Mouse (Mus musculus) limb, embryonic 13.5 days (tissue): ENCODE results near the gene Casp6. TPM values are rescaled to one million over a fixed set of nuclear protein-coding genes. Genes with fewer than 3 reads are reported as not detected.

Experiments used
- ATAC-seq: fragments of 200-750 bp; cut with Nextera tagmentation; 2 replicates; pipeline ENCODE4 v1.8.0; 2017; ENCODE audit warnings: low read depth, moderate number of reproducible peaks, moderate TSS enrichment; ENCODE audit not compliant: low FRiP score
- H3K27ac ChIP-seq: fragments of 300-500 bp; sonication (generic); 2 replicates; pipeline ENCODE4 v1.5.1; 2015; ENCODE audit warnings: inconsistent platforms, mild to moderate bottlenecking, moderate library complexity
- H3K27me3 ChIP-seq: fragments of 300-500 bp; sonication (generic); 2 replicates; pipeline ENCODE4 v1.6.1; 2015; ENCODE audit warnings: mild to moderate bottlenecking, inconsistent platforms
- H3K36me3 ChIP-seq: fragments of 300-500 bp; sonication (generic); 2 replicates; pipeline ENCODE4 v1.6.1; 2015; ENCODE audit warnings: inconsistent platforms, mild to moderate bottlenecking, moderate library complexity
- H3K4me1 ChIP-seq: fragments of 300-500 bp; sonication (generic); 2 replicates; pipeline ENCODE4 v1.6.1; 2015; ENCODE audit warnings: inconsistent platforms
- H3K4me2 ChIP-seq: fragments of 300-500 bp; sonication (generic); replicated peaks from 2 replicates; pipeline ENCODE4 v1.6.1; 2015; ENCODE audit warnings: inconsistent platforms, mild to moderate bottlenecking, moderate library complexity
- H3K4me3 ChIP-seq: fragments of 300-500 bp; sonication (generic); 2 replicates; pipeline ENCODE4 v1.5.1; 2015; ENCODE audit warnings: moderate library complexity, mild to moderate bottlenecking, inconsistent platforms
- H3K9ac ChIP-seq: fragments of 300-500 bp; sonication (generic); 2 replicates; pipeline ENCODE4 v1.6.1; 2015; ENCODE audit warnings: mild to moderate bottlenecking, inconsistent platforms
- H3K9me3 ChIP-seq: fragments of 300-500 bp; sonication (generic); 2 replicates; pipeline ENCODE4 v1.6.1; 2016; ENCODE audit warnings: inconsistent platforms
- WGBS: fragments of 180-500 bp; shearing (Covaris S2); methylation state at CpG from one replicate; pipeline ENCODE4 v1.1.7; 2015; 5-methylcytosine and 5-hydroxymethylcytosine counted together
- polyA plus RNA-seq: library from polyadenylated mRNA; unstranded; fragments of >200 nt; fragmentation: Nextera tagmentation; extraction: Ambion mirVana; gene quantifications from 2 replicates; pipeline ENCODE4 v1.2.1, GENCODE M21; 2015

Gene Casp6
- polyA plus RNA-seq, 1 experiment from 2014 or later = 90.6 TPM

GRCm38 (mm10) chr3:129892003-129892402 is 9.2 kb upstream of the Casp6 start:
- no peak overlapping the region for H3K9ac ChIP-seq
- H3K27ac ChIP-seq = no peak overlapping the region
- H3K4me2 ChIP-seq = no peak overlapping the region
- no peak overlapping the region for H3K4me3 ChIP-seq
- H3K9me3 ChIP-seq = no peaks in the 10 kb centered on the region
- 85% methylated on average over 5 of the region's 5 CpGs for WGBS
- no peaks in the 10 kb centered on the region for H3K27me3 ChIP-seq
- H3K36me3 ChIP-seq = peaks cover 14% of the 10 kb centered on the region
- H3K4me1 ChIP-seq = no peaks in the 10 kb centered on the region
- no peak for ATAC-seq

GRCm38 (mm10) chr3:129893143-129893542 is 8.1 kb upstream of the Casp6 start:
- ATAC-seq = no peak
- no peak overlapping the region for H3K9ac ChIP-seq
- no peak overlapping the region for H3K4me2 ChIP-seq
- H3K9me3 ChIP-seq = no peaks in the 10 kb centered on the region
- H3K27me3 ChIP-seq = no peaks in the 10 kb centered on the region
- peaks cover 14% of the 10 kb centered on the region for H3K36me3 ChIP-seq
- H3K4me1 ChIP-seq = no peaks in the 10 kb centered on the region
- WGBS = 94% methylated on average over 3 of the region's 3 CpGs
- no peak overlapping the region for H3K27ac ChIP-seq
- no peak overlapping the region for H3K4me3 ChIP-seq

DNA sequence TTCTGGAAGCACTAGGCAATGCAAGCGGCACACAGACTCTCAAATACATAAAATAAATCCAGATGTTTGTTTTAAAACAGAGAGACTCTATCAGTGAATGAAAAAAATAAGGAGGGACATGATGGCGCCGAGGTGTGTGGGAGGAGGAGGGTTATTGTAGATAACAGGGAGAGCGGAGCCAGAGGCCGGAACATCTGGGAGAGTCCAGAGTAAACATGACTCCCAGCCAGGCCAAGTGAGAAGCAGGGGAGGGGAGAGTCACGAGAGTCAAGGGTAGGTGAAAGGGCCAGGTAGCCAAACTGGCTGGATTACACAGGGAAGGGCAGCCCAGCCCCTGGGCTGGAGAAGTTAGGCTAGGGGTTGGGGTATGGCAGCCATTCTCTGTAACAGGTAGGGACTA is 4.6 kb upstream of the Casp6 start:
- Histone ChIP-seq H3K9ac (no peak overlapping the region), H3K27ac (no peak overlapping the region), H3K36me3 (0 out of 2 replicates have a peak, but pooled peaks cover 4% of the 10 kb centered on the region), H3K4me2 (no peak overlapping the region), H3K27me3 (no peaks in the 10 kb centered on the region), H3K9me3 (no peaks in the 10 kb centered on the region), H3K4me1 (no peaks in the 10 kb centered on the region), H3K4me3 (no peak overlapping the region)
- no peak for ATAC-seq
- WGBS = 52% methylated on average over 6 of the region's 6 CpGs

DNA sequence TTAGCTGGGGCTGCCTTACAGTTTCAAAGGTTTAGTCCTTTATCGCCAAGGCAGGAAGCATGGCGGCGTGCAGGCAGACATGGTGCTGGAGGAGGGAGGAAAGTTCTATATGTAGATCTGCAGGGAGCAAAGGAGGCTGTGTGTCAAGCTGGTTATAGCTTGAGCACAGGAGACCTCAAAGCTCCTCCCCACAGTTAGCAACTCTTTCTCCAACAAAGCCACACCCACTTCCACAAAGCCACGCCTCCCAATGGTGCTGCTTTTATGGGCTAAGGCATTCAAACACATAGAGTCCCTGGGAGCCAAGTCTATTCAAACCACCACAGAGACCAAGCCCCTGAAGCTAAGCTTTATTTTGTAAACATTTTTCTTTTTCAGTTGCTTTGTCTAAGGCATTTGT is 2.3 kb upstream of the Casp6 start:
- Histone ChIP-seq H3K27ac (no peak overlapping the region), H3K4me3 (no peak overlapping the region), H3K4me2 (no peak overlapping the region), H3K9me3 (no peaks in the 10 kb centered on the region), H3K27me3 (no peaks in the 10 kb centered on the region), H3K9ac (no peak overlapping the region), H3K36me3 (no peaks in the 10 kb centered on the region), H3K4me1 (peaks cover 20% of the 10 kb centered on the region)
- 63% methylated on average over 4 of the region's 4 CpGs for WGBS
- no peak for ATAC-seq

DNA sequence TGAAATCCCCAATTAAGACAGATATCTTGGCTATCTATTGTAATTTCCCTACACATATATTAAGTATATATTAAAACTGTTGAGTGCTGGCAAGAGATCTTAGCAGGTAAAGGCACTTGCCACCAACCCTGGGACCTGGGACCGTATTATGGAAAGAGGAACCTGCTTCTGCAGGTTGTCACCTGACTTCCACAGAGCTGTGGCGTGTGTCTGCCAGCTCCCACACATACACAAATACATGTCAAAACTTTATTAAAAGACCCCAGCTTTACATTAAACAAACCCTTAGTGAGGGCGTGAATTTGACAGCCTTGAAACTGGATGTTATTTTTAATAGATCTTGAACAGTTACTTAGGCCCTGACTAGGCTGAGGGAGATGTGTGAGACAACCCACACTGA is 2.1 kb downstream of the Casp6 start:
- no peaks in the 10 kb centered on the region for H3K27me3 ChIP-seq
- no peak overlapping the region for H3K27ac ChIP-seq
- peaks cover 23% of the 10 kb centered on the region for H3K36me3 ChIP-seq
- 90% methylated on average over 3 of the region's 3 CpGs for WGBS
- H3K4me2 ChIP-seq = no peak overlapping the region
- ATAC-seq = no peak
- no peak overlapping the region for H3K4me3 ChIP-seq
- no peak overlapping the region for H3K9ac ChIP-seq
- peaks cover 22% of the 10 kb centered on the region for H3K4me1 ChIP-seq
- H3K9me3 ChIP-seq = no peaks in the 10 kb centered on the region

DNA sequence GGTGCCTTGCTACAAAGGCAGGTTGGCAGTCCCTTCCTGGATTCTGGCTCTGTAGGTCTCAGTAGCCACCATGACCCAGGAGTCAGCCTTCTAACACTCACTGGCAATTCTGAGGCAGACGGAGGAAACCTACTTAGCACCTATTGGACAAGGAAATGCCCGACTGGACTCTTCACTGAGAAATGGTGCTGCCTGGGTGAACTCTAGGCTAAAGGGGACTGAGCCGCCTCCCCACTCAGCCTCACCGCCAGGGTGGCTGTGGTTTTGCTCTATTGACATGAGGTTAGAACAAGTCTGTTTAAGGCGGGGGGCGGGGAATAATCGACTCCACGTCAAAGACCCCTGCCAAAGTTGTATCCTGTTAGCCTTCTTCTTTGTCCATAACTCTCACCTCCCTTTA is 2.6 kb downstream of the Casp6 start:
- no peak for ATAC-seq
- no peak overlapping the region for H3K27ac ChIP-seq
- no peak overlapping the region for H3K9ac ChIP-seq
- H3K27me3 ChIP-seq = no peaks in the 10 kb centered on the region
- H3K4me2 ChIP-seq = no peak overlapping the region
- no peak overlapping the region for H3K4me3 ChIP-seq
- H3K36me3 ChIP-seq = peaks cover 28% of the 10 kb centered on the region
- no peaks in the 10 kb centered on the region for H3K9me3 ChIP-seq
- peaks cover 22% of the 10 kb centered on the region for H3K4me1 ChIP-seq
- 89% methylated on average over 8 of the region's 8 CpGs for WGBS

- Histone ChIP-seq H3K36me3 (peaks cover 35% of the 10 kb centered on the region), H3K4me1 (peaks cover 22% of the 10 kb centered on the region), H3K9ac (no peak overlapping the region), H3K27ac (no peak overlapping the region), H3K4me2 (no peak overlapping the region), H3K9me3 (no peaks in the 10 kb centered on the region), H3K4me3 (no peak overlapping the region), H3K27me3 (no peaks in the 10 kb centered on the region)
- ATAC-seq = no peak
- 85% methylated on average over 7 of the region's 7 CpGs for WGBS
Measured at GRCm38 (mm10) chr3:129904381-129905132, 3.3 kb downstream of the Casp6 start.

DNA sequence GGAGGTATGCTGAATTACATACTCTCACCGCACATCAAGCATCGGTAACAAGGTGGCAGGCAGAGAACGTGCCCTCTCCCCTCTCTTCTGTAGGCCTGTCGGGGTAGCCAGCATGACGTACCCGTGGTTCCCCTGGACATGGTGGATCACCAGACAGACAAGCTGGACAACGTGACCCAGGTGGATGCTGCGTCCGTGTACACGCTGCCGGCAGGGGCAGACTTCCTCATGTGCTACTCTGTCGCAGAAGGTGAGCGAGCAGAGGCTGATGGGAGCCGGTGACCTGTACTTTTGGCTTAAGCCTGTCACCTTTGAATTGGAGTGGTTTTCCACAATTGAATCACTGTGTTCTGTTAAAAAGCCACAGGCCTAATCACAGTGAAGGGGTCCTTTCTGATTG is 10.8 kb downstream of the Casp6 start:
- H3K4me2 ChIP-seq = no peak overlapping the region
- H3K9me3 ChIP-seq = no peaks in the 10 kb centered on the region
- 91% methylated on average over 14 of the region's 14 CpGs for WGBS
- no peaks in the 10 kb centered on the region for H3K27me3 ChIP-seq
- H3K4me1 ChIP-seq = no peaks in the 10 kb centered on the region
- H3K4me3 ChIP-seq = no peak overlapping the region
- H3K36me3 ChIP-seq = peaks cover 77% of the 10 kb centered on the region
- H3K9ac ChIP-seq = no peak overlapping the region
- no peak overlapping the region for H3K27ac ChIP-seq
- ATAC-seq = no peak

GRCm38 (mm10) chr3:129913241-129913640 is 12.0 kb downstream of the Casp6 start:
- no peak overlapping the region for H3K4me2 ChIP-seq
- peaks cover 69% of the 10 kb centered on the region for H3K36me3 ChIP-seq
- H3K4me1 ChIP-seq = no peaks in the 10 kb centered on the region
- H3K4me3 ChIP-seq = no peak overlapping the region
- no peaks in the 10 kb centered on the region for H3K9me3 ChIP-seq
- H3K27ac ChIP-seq = no peak overlapping the region
- no peaks in the 10 kb centered on the region for H3K27me3 ChIP-seq
- 93% methylated on average over 13 of the region's 13 CpGs for WGBS
- no peak overlapping the region for H3K9ac ChIP-seq
- ATAC-seq = no peak

- no peaks in the 10 kb centered on the region for H3K4me1 ChIP-seq
- H3K9me3 ChIP-seq = no peaks in the 10 kb centered on the region
- H3K27me3 ChIP-seq = no peaks in the 10 kb centered on the region
- no peak overlapping the region for H3K9ac ChIP-seq
- WGBS = 86% methylated on average over 3 of the region's 3 CpGs
- H3K27ac ChIP-seq = no peak overlapping the region
- H3K4me2 ChIP-seq = no peak overlapping the region
- no peak for ATAC-seq
- H3K36me3 ChIP-seq = peaks cover 30% of the 10 kb centered on the region
- H3K4me3 ChIP-seq = no peak overlapping the region
Measured at GRCm38 (mm10) chr3:129917424-129917823, 16.2 kb downstream of the Casp6 start.

DNA sequence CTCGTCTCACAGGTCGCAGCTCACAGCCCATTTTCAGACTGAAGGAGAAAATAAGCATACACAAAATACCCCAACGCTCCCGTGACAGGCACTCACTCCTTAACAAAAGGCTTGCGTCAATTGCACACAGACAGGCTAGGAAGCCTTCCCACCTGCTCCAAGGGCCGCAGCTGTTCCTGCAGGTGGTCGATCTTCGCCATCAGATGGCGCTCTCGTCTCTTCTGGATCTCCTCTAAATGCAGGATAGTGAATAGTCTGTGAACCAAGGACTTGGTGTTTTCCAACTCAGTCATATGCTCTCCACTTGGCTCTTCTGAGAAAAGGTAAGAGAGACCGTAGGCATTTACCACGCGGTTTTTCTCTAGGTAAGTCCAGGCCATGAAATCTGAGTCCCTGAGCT is 17.2 kb downstream of the Casp6 start:
- peaks cover 20% of the 10 kb centered on the region for H3K36me3 ChIP-seq
- H3K4me3 ChIP-seq = no peak overlapping the region
- no peaks in the 10 kb centered on the region for H3K9me3 ChIP-seq
- H3K9ac ChIP-seq = no peak overlapping the region
- H3K4me2 ChIP-seq = no peak overlapping the region
- H3K27me3 ChIP-seq = no peaks in the 10 kb centered on the region
- ATAC-seq = peak; percentile 66
- no peak overlapping the region for H3K27ac ChIP-seq
- 15% methylated on average over 13 of the region's 13 CpGs for WGBS
- no peaks in the 10 kb centered on the region for H3K4me1 ChIP-seq

DNA sequence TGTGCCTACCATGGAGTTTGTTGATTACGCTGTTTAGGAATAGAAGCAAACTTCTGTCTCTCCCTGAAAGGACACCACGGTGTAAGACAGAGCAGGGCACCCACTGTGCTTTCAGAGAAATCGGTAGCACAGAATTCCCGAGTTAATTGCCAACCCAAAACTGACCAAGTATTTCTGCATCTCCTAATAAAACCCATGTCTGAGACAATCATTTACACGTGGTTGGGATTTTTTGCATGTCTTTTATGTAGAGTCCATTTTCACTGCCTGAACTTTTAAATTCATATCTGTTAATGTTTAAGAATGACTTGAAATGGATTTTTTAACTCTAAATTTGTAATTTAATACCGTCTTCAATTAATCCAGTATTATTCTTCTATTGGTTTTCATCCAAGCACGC is 22.4 kb downstream of the Casp6 start:
- ATAC-seq = no peak
- Histone ChIP-seq H3K4me2 (no peak overlapping the region), H3K9ac (no peak overlapping the region), H3K27me3 (no peaks in the 10 kb centered on the region), H3K9me3 (no peaks in the 10 kb centered on the region), H3K36me3 (no peaks in the 10 kb centered on the region), H3K27ac (no peak overlapping the region), H3K4me1 (no peaks in the 10 kb centered on the region), H3K4me3 (no peak overlapping the region)
- 85% methylated on average over 7 of the region's 7 CpGs for whole genome bisulfite sequencing

DNA sequence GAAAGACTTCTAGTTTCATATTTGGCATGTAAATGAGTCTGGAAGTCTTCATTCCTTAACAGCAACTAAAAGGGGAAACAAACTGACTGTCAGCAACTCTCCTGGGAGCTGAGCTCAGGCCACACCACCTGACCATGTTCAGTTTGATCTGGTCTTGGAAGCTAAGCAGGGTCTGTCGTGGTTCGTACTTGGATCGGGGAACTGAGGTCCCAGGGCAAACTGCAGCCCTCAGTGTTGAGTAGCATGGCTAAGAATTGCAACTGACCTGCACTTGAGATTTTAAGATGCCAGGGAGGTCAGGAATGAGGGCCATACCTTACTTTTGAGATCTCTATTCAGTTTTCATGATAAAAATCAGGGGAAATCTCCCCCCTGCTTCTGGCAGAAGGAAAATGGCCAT is 24.6 kb downstream of the Casp6 start:
- H3K4me1 ChIP-seq = no peaks in the 10 kb centered on the region
- no peak overlapping the region for H3K27ac ChIP-seq
- no peaks in the 10 kb centered on the region for H3K9me3 ChIP-seq
- no peak for ATAC-seq
- no peaks in the 10 kb centered on the region for H3K36me3 ChIP-seq
- H3K9ac ChIP-seq = no peak overlapping the region
- no peak overlapping the region for H3K4me2 ChIP-seq
- no peak overlapping the region for H3K4me3 ChIP-seq
- 93% methylated on average over 3 of the region's 3 CpGs for WGBS
- no peaks in the 10 kb centered on the region for H3K27me3 ChIP-seq
